Mouse (Mus musculus) kidney, postnatal 0 days (tissue): ENCODE data around the gene Fgfr2. TPM values are rescaled to one million over a fixed set of nuclear protein-coding genes. Genes with fewer than 3 reads are reported as not detected.

Experiments
- ATAC-seq: fragments of 200-750 bp; cut with Nextera tagmentation; replicated peaks from 2 replicates; pipeline ENCODE4 v1.8.0; 2017; ENCODE audit warnings: low read depth, moderate number of reproducible peaks, moderate TSS enrichment, moderate library complexity; ENCODE audit not compliant: low FRiP score
- DNase-seq: peaks from one replicate; pipeline ENCODE4 v3.0.0-alpha.2; 2016; ENCODE audit warnings: low spot score
- H3K27ac ChIP-seq: fragments of 300-500 bp; sonication (generic); 2 replicates; pipeline ENCODE4 v1.5.1; 2014; ENCODE audit warnings: mild to moderate bottlenecking
- H3K27me3 ChIP-seq: fragments of 300-500 bp; sonication (generic); 2 replicates; pipeline ENCODE4 v1.6.1; 2014; ENCODE audit warnings: low read length, mixed read lengths; ENCODE audit not compliant: insufficient read depth
- H3K36me3 ChIP-seq: fragments of 300-500 bp; sonication (generic); 2 replicates; pipeline ENCODE4 v1.6.1; 2014; ENCODE audit warnings: low read length, mixed read lengths; ENCODE audit not compliant: insufficient read depth
- H3K4me1 ChIP-seq: fragments of 300-500 bp; sonication (generic); replicated peaks from 2 replicates; pipeline ENCODE4 v1.6.1; 2014; ENCODE audit warnings: antibody characterized with exemption, low read length, mixed read lengths; ENCODE audit not compliant: insufficient read depth
- H3K4me2 ChIP-seq: fragments of 300-500 bp; sonication (generic); 2 replicates; pipeline ENCODE4 v1.6.1; 2014; ENCODE audit warnings: mild to moderate bottlenecking, low read length, moderate library complexity, mixed read lengths
- H3K4me3 ChIP-seq: fragments of 300-500 bp; sonication (generic); replicated peaks from 2 replicates; pipeline ENCODE4 v1.5.1; 2014; ENCODE audit warnings: low read depth, low read length
- H3K9ac ChIP-seq: fragments of 300-500 bp; sonication (generic); 2 replicates; pipeline ENCODE4 v1.6.1; 2014; ENCODE audit warnings: low read depth, low read length
- H3K9me3 ChIP-seq: fragments of 300-500 bp; sonication (generic); replicated peaks from 2 replicates; pipeline ENCODE4 v1.6.1; 2016; ENCODE audit warnings: low read length, inconsistent platforms, mixed read lengths
- CTCF ChIP-seq: IDR thresholded peaks from 2 replicates; pipeline ENCODE4 v1.5.1; 2016; ENCODE audit warnings: antibody characterized with exemption, low read depth, mild to moderate bottlenecking, moderate library complexity
- WGBS: fragments of 180-500 bp; shearing (Covaris S2); extraction: QIAGEN DNeasy Blood & Tissue Kit; methylation state at CpG from one replicate; pipeline ENCODE4 v1.1.7; 2014; 5-methylcytosine and 5-hydroxymethylcytosine counted together
- polyA plus RNA-seq: library from polyadenylated mRNA; unstranded; fragments of >200 nt; fragmentation: Nextera tagmentation; extraction: Ambion mirVana; gene quantifications from 2 replicates; pipeline ENCODE4 v1.2.1, GENCODE M21; 2015

Fgfr2 gene
- polyA plus RNA-seq, 1 experiment from 2014 or later = 79.8 TPM

DNA sequence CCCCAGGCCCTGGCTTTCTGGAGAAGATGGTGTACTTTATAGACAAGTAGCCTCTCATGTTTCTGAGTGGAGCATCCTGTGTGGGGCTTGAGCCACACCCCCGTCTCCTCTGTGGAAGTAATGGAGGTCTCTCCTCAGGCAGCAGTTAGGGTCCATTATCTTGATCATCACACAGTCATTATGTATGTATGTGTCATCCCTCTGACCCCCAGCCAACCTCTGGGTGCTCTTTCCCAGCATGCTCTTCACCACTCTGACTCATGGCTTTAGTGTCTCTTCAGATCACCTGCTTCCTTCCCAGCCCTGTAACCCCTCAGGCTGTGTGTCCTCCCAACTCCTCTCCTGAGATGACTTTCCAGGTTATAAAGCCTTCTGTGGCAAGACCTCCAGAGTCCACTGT is 481.5 kb downstream of the Fgfr2 start:
- WGBS = 81% methylated on average over 1 of the region's 1 CpGs
- Histone ChIP-seq H3K4me1 (0 out of 2 replicates have a peak, but pooled peaks cover 3% of the 10 kb centered on the region), H3K4me3 (no peak overlapping the region), H3K27me3 (no peaks in the 10 kb centered on the region), H3K4me2 (no peak overlapping the region), H3K27ac (no peak overlapping the region), H3K9ac (no peak overlapping the region), H3K36me3 (no peaks in the 10 kb centered on the region), H3K9me3 (no peaks in the 10 kb centered on the region)
- DNase-seq = no peak
- no peak for ATAC-seq
- TF ChIP-seq CTCF = no peak

DNA sequence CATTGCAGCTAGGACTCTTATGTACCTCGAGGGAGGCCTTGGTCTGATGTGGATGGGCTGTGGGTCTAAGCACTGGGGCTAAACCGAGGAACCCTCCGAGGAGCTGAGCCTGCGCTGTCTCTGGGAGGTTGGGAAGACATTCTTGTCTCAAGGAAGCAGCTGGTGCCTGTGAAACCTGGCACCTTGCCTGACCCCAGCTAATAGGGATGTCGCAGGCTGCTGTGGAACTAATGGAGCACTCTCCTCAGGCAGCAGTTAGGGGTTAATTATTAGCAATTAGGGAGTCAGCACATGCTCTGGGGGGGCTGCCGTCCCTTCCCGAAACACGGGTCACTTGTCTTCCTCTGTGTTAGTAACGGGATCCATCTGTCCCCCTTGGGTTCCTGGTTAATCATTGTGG is 482.2 kb downstream of the Fgfr2 start:
- DNase-seq (peak; percentile 38), ATAC-seq (peak; percentile 50)
- H3K27me3 ChIP-seq = no peaks in the 10 kb centered on the region
- H3K36me3 ChIP-seq = no peaks in the 10 kb centered on the region
- H3K4me1 ChIP-seq = 0 out of 2 replicates have a peak, but pooled peaks cover 3% of the 10 kb centered on the region
- no peak for TF ChIP-seq CTCF
- no peak overlapping the region for H3K9ac ChIP-seq
- H3K27ac ChIP-seq = no peak overlapping the region
- no peak overlapping the region for H3K4me2 ChIP-seq
- no peak overlapping the region for H3K4me3 ChIP-seq
- 13% methylated on average over 9 of the region's 9 CpGs for WGBS
- H3K9me3 ChIP-seq = no peaks in the 10 kb centered on the region

DNA sequence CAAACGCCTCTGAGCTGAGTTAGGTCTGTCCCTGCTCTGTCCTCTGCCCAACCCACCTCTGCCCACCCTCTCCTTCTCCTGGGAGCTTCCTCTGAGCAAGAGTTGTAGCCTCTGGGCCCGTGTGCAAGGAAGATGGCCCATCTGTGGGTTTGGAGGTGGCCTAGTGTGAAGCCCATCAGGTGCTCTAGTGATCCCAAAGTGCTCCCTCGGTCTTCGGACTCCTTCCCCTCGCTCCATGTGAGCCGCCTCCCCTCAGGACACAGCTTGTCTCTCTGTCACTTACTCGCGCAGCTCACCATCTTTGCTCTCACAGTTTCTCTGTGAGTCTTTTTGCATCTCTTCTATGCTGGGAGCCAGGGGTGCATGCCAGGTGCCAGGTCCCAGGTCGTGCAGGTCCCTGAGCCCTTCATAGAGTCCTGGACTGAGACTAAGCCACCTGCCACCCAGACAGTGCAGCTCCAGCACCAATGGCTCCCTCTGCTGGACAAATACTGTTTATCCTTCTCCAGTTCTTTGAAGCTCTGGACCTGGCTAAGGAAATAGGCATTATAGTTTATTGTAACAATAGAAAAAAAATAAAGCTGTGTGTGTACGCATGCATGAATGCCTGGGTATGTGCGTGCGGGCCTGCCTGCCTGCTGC is 484.6 kb downstream of the Fgfr2 start:
- Histone ChIP-seq H3K4me3 (no peak overlapping the region), H3K9ac (no peak overlapping the region), H3K9me3 (no peaks in the 10 kb centered on the region), H3K36me3 (no peaks in the 10 kb centered on the region), H3K27me3 (no peaks in the 10 kb centered on the region), H3K27ac (no peak overlapping the region), H3K4me1 (0 out of 2 replicates have a peak, but pooled peaks cover 3% of the 10 kb centered on the region), H3K4me2 (no peak overlapping the region)
- peak; percentile 84 for DNase-seq
- peak; percentile 41; the same call in 1 of the 2 replicates for ATAC-seq
- 61% methylated on average over 12 of the region's 12 CpGs for WGBS
- TF ChIP-seq CTCF = peak; percentile 87

DNA sequence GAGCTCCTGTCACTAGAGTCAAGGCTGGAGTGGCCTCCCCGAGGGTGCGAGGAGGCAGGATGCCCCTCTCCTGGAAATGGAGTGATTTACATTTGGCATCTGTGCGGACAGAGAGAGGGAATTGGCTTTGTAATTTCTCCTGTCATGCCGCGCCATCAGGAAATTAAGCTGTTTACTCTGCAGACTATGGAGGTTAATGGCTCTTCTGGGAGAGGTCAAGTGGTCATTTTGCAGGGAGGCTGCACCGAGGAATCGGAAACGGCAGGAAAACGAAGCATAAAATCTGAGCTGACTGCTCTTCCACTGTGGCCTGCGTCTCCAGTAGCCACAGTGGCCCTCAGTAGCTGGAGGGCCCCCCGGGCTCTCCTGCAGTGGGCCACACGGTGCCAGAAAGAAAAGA is 485.9 kb downstream of the Fgfr2 start:
- WGBS = 10% methylated on average over 12 of the region's 12 CpGs
- Histone ChIP-seq H3K9ac (no peak overlapping the region), H3K4me3 (no peak overlapping the region), H3K4me2 (no peak overlapping the region), H3K36me3 (no peaks in the 10 kb centered on the region), H3K4me1 (0 out of 2 replicates have a peak, but pooled peaks cover 3% of the 10 kb centered on the region), H3K27me3 (no peaks in the 10 kb centered on the region), H3K9me3 (no peaks in the 10 kb centered on the region), H3K27ac (no peak overlapping the region)
- DNase-seq = peak; percentile 47
- TF ChIP-seq CTCF = no peak
- no peak for ATAC-seq

- no peak overlapping the region for H3K4me3 ChIP-seq
- no peak for ATAC-seq
- H3K9me3 ChIP-seq = no peaks in the 10 kb centered on the region
- H3K36me3 ChIP-seq = no peaks in the 10 kb centered on the region
- no peaks in the 10 kb centered on the region for H3K27me3 ChIP-seq
- H3K27ac ChIP-seq = no peak overlapping the region
- TF ChIP-seq CTCF = no peak
- H3K9ac ChIP-seq = no peak overlapping the region
- no peak overlapping the region for H3K4me2 ChIP-seq
- 83% methylated on average over 11 of the region's 11 CpGs for WGBS
- no peaks in the 10 kb centered on the region for H3K4me1 ChIP-seq
- no peak for DNase-seq
Measured at GRCm38 (mm10) chr7:132631313-132631712, 491.8 kb downstream of the Fgfr2 start.

DNA sequence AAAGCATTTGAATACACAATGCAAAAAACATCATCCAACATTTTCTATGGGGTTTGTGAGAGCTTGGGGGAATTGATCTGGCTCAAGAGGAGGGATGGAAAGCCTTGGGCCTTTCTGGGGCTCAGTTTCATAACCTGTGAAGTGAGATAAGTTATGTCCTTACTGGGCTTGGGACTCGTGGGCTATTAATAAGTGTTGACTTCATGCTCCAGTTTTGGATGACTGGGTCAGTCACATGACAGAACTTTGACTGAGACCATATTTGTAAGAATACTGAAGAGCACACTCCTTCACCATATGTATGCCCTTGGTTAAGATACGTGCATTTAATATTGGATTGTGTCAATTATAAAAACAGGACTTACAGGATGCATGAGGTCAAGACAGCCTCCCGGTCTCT is 495.7 kb downstream of the Fgfr2 start:
- no peak for TF ChIP-seq CTCF
- Histone ChIP-seq H3K4me1 (no peaks in the 10 kb centered on the region), H3K27ac (no peak overlapping the region), H3K9me3 (no peaks in the 10 kb centered on the region), H3K4me2 (no peak overlapping the region), H3K9ac (no peak overlapping the region), H3K4me3 (no peak overlapping the region), H3K36me3 (no peaks in the 10 kb centered on the region), H3K27me3 (no peaks in the 10 kb centered on the region)
- 68% methylated on average over 3 of the region's 3 CpGs for WGBS
- DNase-seq = no peak
- no peak for ATAC-seq

GRCm38 (mm10) chr7:132626174-132626573 is 497.0 kb downstream of the Fgfr2 start:
- no peak overlapping the region for H3K4me3 ChIP-seq

More at GRCm38 (mm10) chr7:132626174-132626573, 497.0 kb downstream of the Fgfr2 start:
- no peaks in the 10 kb centered on the region for H3K4me1 ChIP-seq
- no peaks in the 10 kb centered on the region for H3K27me3 ChIP-seq
- no peak for TF ChIP-seq CTCF
- H3K36me3 ChIP-seq = no peaks in the 10 kb centered on the region
- WGBS = 44% methylated on average over 4 of the region's 4 CpGs
- H3K9me3 ChIP-seq = no peaks in the 10 kb centered on the region
- H3K4me2 ChIP-seq = no peak overlapping the region
- no peak for DNase-seq
- ATAC-seq = no peak
- no peak overlapping the region for H3K27ac ChIP-seq
- H3K9ac ChIP-seq = no peak overlapping the region
